Mouse (Mus musculus) urinary bladder, postnatal 14 days (tissue): ENCODE data around the gene Pmis2.

Source experiments
- DNase-seq: peaks from one replicate; pipeline ENCODE4 v3.0.0; 2021; ENCODE audit warnings: low spot score

The Pmis2 gene

DNA sequence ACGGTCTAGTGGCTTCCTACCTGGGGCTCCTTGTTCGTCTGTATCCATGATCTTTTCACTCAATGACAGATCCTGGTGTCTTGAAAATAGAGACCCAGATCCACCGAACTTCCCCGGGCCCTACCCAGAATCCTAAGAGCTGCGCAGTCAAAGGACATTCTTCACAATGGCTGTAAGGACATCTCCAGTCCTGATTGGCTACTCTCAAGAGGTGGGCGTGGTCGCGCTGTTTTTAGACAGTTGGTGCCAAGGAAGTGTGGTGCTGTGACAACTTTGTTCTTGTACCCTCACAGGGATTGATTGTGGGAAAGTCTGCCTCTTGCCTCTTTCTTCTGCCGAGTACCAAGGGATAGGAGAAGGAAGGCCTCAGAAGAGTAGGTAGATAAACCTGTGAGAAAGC lies at the start of gene Pmis2:
Gene Pmis2 (minus strand): TSS at position 126 of the 400 bp plus-strand sequence.
- no peak for DNase-seq

DNA sequence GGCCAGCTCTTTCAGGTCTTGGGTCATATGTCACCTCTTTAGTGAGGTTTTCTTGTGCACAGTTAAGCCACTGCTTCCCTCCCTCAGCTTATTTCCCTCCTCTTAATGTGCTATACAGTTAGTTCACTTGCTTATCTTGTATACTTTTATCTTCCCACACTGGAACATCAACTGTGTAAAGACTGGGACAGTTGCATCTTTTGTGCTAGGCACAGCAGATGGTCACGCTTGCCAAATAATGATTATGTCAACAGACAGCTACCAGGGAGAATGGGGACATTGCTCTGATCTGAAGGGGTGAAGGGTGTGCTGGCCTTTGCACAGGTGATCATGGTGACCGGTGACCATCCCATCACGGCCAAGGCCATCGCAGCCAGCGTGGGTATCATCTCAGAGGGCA lies 48.3 kb upstream of the Pmis2 start:
- no peak for DNase-seq

DNA sequence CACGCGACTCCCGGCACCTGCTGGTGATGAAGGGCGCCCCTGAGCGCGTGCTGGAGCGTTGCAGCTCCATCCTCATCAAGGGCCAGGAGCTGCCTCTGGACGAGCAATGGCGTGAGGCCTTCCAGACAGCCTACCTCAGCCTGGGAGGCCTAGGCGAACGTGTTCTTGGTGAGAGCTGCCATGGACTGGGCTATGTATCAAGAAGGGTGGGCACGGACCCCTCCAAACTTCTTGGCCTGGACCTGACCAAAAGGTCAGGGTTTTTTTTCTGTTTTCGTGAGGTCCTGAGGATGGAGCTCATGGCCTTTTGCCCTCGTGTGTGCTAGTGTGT lies 46.3 kb upstream of the Pmis2 start:
- no peak for DNase-seq

DNA sequence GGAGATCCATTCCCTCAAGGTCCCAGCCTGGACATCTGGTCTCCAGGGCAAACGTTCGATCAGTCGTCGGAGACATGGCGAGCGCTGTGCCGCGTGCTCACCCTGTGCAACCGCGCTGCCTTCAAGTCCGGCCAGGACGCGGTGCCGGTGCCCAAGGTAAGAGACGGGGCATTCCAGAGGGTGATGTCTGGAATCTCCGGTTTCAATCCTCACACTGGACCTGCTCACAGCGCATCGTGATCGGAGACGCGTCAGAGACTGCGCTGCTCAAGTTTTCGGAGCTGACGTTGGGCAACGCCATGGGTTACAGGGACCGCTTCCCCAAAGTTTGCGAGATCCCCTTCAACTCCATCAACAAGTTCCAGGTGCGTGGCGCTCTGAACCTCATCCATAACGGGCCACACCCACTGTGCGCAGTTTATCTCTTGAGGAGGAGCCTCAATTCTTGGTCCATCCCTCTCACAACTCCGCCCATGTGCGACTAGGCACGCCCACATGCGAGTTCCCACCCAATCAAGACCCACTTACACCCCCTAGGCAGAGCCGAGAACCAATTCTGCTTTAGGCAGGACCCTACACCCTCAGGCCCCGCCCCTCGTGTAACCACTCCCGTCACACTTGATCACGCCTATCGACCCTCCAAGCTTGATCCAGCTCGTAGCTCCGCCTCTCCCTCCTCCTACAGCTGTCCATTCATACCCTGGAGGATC lies 45.8 kb upstream of the Pmis2 start:
- peak; percentile 53 for DNase-seq

DNA sequence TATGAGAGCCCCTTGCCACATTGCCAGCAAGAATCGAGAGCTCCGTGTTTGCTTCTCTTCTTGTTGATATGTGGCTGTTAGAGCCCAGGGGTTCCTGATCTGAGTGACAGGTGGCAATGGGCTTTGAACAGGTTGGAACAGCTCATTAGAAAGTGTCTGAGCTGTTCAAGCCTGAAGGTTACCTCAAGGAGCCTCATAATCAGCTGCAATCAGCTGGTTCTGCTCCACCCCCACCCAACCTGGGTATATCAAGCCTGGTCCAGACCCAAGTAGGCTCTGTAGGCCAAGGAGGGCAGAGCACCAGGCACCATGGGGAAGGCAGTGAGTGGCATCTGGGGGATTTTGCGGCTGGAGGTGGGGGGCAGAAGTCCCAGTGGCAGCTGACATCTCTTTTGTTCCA lies 40.5 kb upstream of the Pmis2 start, which contains the start of gene Atp4a:
Gene Atp4a (plus strand): TSS at position 268 of the 400 bp plus-strand sequence.
- DNase-seq, result no peak

DNA sequence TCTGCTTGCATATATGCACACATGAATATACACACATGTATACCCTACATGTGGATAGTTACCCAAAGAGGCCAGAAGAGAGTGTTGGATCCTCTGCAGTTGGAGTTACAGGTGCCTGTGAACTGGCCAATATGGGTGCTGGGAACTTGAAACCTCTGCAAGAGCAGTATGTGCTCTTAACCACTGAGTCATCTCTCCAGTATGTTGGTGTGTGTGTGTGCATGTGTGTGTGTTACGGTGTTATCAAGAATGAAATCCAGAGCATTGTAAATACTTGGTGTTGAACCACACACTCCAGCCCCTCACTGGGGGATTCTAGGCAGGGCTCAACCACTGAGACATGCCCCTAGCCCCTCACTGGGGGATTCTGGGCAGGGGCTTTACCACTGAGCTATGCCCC lies 36.0 kb upstream of the Pmis2 start:
- no peak for DNase-seq

DNA sequence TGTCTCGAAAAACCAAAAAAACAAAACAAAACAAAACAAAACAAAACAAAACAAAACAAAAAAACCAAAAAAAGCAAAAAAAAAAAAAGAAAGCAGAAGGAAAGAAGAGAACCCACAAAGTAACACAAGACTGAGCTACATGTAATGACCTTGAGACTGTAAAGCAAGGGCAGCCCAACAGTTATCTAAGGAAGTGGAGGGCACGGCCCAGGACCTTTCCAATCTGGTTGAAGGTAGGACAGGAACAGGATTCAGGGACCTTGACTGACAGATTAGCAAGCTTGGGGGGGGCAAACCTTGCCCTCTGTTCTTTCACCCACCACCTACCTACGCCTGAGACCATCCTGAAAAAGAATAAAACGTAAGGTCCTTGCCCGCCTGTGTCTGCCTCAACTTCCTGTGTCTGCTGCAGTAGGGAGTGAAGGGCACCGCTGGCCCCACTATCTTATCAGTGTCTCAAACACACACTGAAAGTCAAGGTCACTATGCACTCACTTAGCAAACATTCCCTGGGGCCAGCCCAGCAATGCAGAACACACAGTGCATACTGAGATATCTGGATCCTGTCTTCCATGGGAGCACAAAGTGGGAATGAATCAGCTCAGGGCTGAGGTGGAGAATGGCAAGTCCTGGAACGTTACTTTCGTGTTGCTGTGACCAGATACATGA lies 34.9 kb upstream of the Pmis2 start:
- no peak for DNase-seq

DNA sequence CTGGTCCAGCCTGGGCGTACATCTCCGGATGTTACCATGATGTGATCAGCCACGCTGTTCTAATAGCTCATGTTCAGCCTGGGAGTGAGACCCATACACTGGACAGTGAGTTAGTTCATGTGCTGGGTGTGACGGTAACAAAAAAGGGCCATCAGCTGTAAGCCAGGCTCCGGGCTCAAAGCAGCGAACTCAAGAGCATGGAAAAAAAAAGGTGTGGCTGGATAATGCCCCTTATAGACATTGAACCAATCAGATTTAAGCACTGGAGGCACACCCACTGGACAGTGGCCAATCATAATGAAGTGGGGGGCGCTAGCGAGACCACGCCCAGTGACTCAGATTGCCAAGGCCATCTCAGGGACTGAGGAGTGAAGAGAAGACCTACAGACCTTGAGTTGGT lies 27.2 kb upstream of the Pmis2 start, which contains the start of gene 2200002J24Rik:
Gene 2200002J24Rik (plus strand): TSS at position 338 of the 400 bp plus-strand sequence.
- no peak for DNase-seq

DNA sequence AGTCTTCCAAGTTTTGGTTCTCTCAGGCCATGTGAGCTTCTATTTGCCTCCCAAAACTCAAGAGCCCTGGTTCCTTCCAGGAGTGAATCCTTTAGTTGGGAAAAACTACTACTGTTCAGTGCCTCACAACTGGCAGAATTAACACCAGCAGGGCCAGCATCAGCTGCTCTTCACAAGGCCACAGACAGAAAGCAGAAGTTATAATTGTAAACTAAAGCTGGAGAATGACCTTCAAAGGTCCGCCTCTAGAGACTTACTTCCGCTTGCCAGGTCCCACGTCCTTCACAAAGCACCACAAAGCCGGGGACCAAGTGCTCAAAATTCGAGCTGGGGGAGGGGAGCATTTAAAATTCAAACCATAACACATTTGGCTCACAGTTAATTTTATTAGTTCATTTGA lies 26.7 kb upstream of the Pmis2 start:
- no peak for DNase-seq

DNA sequence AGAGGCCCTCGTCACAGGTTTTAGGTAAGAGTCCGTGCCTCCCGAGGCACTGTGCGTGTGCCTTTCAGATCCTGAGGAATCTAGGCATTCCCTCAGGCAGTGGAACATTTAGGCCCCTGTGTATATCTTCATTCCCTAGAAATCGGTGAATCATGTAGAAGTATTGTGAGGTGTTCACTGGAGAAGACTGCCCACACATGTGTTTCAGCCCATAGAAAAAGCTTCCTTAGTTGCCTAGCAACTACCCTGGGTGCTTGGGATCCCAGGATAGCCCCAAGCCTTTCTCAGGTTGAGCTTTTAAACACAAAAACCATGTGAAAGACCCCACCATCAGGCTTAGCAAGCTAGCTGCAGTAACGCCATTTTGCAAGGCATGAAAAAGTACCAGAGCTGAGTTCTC lies 16.9 kb upstream of the Pmis2 start:
- no peak for DNase-seq

DNA sequence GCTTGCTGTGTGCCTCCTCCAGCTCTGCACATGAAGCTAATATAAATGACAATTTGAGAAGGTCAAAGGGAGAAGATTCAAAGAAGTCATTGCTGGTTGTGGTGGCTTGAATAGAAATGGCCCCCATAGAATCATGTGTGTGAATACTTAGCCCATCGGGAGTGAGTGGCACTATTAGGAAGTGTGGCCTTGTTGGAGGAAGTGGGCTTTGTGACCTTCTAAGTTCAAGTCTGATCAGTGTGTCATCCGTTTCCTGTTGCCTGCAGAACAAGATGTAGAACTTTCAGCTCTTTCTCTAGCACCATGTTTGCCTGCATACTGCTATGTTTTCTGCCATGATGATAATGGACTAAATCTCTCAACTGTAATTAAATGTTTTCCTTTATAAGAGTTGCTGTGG lies 12.0 kb upstream of the Pmis2 start:
- no peak for DNase-seq

DNA sequence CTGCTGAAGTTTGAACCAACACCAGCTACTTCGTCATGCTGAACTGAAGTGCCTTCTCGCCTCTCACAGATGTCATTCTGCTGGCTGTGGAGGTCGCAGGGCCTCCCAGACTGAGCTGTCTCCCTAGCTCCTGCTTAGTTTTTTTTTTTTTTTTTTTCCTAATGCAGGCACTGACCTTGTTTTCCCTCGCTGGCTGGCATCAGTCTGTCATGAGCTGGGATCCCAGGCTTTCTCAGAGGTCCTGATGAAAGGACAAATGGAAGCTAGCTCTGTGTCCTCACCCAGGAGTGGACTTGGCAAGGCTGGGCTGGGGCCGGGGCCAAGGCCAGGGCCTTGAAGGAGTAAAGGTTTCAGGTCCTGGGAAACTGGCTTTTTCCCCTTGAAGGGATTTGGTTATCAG lies 10.5 kb upstream of the Pmis2 start:
- DNase-seq, result no peak

DNA sequence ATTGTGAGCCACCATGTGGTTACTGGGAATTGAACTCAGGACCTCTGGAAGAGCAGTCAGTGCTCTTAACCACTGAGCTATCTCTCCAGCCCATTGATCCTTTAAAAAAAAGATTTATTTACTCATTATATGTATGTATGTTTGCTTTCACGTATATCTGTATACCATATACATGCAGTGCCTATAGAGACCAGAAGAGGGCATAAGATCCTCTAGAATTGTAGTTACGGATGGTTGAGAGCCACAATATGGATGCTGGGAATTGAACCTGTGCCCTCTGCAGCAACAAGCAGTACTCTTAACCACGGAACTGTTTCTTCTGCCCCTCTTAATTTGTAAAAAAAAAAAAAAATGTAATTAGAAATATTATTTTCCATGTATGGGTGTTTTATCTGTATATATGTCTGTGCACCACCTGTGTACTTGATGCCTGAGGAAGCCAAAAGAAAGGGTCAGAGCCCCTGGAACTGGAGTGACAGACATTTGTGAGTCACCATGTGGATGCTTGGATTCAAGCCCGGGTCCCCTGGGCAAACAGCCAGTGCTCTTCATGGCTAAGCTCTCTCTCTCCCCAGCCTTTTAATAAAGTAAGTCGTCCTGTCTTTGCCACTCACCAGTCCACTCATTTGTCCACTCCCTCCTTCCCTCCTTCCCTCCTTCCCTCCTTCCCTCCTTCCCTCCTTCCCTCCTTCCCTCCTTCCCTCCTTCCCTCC lies 7.0 kb upstream of the Pmis2 start:
- no peak for DNase-seq

DNA sequence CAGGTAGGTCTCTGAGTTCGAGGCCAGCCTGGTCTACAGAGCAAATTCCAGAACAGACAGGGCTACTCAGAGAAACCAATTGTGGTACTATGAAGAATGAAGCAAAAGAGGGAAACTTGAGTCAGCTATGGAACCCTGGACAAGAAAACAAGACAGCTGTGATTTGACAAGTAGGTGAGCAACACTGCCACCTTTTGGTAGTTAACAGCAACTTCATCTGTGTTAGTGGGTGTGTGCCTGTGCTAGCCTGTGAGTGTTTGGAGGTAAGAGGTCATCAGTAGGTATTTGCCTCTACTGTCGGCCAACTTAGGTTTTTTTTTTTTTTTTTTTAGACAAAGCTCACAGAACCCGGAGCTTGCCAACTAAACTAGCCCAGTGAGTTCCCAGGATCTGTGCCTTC lies 2.2 kb downstream of the Pmis2 start:
- DNase-seq, result no peak

DNA sequence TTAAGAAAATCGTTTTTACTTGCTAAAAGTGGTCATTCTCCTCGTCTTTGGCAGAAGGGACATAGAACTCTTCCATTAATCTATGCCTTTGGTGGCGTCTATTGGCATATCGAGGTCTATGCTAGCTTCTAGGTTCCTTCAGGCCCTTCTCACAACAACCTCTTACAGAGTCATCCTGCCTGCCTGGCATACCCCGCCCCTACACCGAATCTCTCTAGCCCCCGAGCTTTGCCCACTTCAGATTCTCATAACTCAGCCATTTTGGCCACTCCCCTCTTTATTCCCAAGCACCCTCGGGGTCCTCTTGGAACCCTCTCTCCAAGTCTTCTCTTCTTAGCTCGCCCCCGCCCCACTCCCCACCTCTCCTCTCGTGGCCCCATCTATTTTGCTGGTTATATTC lies 6.1 kb downstream of the Pmis2 start:
- DNase-seq, result no peak

DNA sequence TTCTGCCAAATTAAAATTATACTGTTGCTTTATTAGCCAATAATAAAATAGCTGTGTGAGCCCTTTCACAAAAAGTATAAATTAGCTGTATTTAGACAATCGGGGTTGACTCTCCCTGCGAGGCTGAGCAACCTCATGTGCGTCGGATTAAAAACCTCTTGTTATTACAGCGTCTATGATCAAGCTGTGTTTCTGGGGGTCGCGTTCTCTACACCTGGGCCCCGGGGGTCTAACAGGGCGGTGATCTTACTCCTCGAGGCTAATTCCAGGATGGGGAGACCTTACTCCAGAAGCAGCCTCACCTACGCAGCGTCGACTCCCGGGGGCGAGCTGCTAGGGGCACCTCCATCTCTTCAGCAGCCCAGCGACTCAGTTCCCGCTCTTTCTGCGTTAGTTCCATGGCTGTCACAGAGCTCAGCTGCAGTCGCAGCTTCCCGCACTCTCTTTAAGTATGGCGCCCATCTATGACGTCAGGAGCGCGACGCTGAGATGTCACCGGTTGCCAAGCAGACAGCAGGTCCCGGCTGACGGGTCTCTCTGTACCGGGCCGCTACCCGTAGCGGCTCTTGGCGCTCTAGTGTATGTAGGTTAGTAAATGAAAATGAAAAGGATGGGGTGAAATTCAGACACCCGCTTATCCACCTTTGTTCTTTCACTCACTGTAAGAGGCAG lies 6.7 kb downstream of the Pmis2 start, which contains the start of gene Haus5:
Gene Haus5 (minus strand): TSS at position 466 of the 672 bp plus-strand sequence.
- DNase-seq, result peak; percentile 90

DNA sequence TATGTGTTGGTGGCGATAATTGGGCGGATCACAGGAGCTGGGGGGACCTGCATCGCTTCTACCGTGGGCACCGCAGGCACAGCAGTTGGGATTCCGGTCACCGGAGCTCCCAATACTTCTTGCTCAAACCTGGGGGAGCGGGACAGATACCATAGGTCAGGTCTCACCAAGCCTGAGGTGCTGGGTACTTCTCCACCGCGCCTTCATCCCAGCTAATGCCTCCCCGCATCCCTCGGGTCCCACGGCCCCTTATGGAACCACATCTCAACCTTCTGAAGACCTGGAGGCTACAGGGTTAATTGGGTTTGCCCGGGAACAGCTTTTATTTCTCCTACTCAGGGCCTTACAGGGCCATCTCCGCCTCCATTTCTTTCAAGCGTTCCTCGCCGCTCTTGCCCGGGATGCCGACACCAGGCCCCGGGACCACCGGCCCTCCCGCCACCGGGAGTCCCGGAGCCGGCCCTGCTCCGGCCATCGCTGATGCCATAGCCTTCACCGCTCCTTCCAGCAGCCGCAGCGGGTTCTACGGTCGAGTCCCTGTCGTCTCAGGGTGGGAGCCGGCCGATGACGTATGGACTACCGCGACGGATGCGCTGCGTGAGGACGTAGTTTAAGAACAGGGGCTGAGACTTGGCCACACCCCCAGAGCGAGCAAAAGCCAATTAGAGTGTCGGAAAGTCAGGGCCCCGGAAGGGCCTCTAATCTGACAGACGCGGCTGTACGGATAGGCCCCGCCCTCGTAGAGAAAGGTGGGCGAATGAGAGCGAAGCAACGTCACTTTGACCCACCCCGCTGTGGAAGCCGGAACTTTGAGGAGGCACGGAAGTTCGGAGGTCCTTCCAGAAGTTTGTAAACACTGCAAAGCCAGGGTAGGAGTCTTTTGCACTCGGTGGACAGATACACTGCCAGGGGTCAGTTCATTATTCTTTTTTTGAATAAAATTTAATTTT lies 21.5 kb downstream of the Pmis2 start, which contains the start of gene Rbm42:
Gene Rbm42 (minus strand): TSS at position 727 of the 950 bp plus-strand sequence.
- peak; percentile 99 for DNase-seq

DNA sequence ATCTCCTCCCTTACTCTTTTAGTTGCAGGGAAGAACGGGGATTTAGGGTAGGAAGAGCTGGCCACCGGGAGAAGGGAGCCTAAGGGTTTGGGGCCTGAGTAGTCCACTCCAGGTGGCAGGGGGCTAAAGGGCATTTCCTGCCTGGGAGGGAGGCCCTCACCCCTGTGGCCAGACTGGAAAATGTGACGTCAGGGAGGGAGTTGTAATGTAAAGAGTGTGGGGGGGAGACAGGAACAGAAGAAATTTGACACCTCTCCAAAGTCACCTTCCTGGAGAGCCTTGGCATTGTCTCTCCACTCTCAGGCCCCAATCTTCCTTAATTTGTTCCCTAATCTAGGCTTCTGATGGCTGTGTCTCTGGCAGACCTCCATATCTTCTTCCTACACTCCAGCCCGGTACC lies 32.3 kb downstream of the Pmis2 start:
- no peak for DNase-seq

DNA sequence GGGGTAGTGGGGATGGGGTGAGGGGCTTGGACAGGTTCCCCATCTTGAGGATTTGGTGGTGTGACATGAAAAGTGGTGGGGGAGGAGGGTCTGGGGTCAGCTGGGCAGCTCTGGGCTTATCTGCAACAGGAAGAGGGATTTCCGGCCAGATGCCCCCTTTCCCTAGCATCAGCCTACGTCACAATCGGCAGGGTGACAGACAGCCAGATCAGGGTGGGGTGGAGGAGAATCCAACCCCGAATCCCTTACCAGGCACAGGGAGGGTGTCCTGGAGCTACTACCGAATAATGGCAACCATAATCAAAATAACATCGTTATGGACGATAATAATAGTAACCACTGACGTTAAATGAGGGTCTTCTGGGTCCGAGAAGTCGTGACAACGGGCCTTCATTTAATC lies 35.0 kb downstream of the Pmis2 start:
- no peak for DNase-seq

DNA sequence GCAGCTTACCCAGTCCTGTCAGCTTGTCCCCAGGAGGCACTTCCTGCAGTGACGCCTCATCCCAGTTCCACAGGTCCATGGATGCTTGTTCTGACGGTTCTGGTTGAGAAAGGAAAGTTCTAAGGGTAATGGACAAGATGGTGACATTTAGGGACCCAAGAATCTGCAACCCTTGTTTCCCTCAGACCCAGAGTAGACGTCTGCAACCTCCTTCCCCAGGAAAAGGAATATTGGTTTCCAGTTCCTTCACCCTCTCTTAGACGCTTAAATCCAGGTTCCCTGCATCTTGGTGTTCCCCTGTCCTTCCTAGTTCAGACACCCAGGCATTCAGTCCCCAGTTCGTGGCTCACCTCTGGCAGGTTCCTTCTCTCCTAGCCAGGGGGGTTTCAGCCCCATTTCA lies 35.7 kb downstream of the Pmis2 start, which contains the start of gene Etv2:
Gene Etv2 (minus strand): TSS at position 101 of the 400 bp plus-strand sequence.
- DNase-seq, result no peak

DNA sequence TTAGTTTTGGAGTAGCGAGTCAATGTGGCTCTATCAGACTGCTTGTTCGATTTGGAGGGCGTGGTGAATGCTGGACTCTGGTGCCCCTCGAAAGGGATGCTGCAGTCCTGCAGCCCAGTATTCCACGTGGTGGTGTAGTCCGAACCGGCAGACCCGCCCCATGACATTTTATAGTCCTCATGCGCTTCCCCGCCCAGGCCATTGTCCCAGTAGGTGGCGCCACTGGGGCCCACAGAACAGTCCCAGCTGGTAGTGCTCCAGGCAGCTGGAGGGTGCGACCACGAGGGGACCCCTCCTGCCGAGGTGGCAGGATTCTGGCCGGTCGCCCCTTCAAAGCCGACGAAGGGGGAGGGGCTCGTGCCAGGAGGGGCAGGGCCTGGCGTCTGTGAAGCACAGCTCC lies 36.8 kb downstream of the Pmis2 start:
- DNase-seq, result peak; percentile 48
